In genomic region chr8:66317824-66318223, GRCm38 (mm10) we compare ENCODE assay signal across 35 mouse cellular contexts.
"Had no signal": no experiment of that assay in that cellular context is flagged by ENCODE, and none has a peak within 500 bp of the region (broad histone marks: within the 10 kb centered on the region; RNA-seq: fewer than 3 reads in every experiment).

No protein-coding gene starts in this region.

- DNase-seq: heart, postnatal 10 days; heart, postnatal 14 days; heart, postnatal 36 days; heart, postnatal 4 days; kidney, adult 11 months; kidney, adult 18-20 months; kidney, adult 2 months; kidney, adult 8-10 months; kidney, adult 9 months; kidney, postnatal 10 days; kidney, postnatal 14 days; kidney, postnatal 25 days; kidney, postnatal 36 days; kidney, postnatal 4 days; layer of hippocampus, adult 9-11 months; layer of hippocampus, postnatal 36 days had no signal

- ATAC-seq: hindbrain, embryonic 16.5 days; hindbrain, postnatal 0 days; inflammation-experienced regulatory T-cells, adult 6 months; intestine, embryonic 15.5 days; intestine, embryonic 16.5 days; intestine, postnatal 0 days had no signal

- H3K4me1 ChIP-seq: heart, embryonic 12.5 days; heart, embryonic 13.5 days; heart, embryonic 15.5 days; hindbrain, embryonic 10.5 days; hindbrain, embryonic 12.5 days; hindbrain, embryonic 13.5 days; hindbrain, embryonic 15.5 days; intestine, embryonic 15.5 days; kidney, embryonic 15.5 days had no signal

- H3K9me3 ChIP-seq: heart, embryonic 12.5 days; heart, embryonic 13.5 days; heart, embryonic 15.5 days; hindbrain, embryonic 10.5 days; hindbrain, embryonic 12.5 days; hindbrain, embryonic 13.5 days; hindbrain, embryonic 15.5 days; intestine, embryonic 15.5 days; kidney, embryonic 15.5 days had no signal

- H3K4me3 ChIP-seq: heart, embryonic 12.5 days; heart, embryonic 13.5 days; heart, embryonic 15.5 days; hindbrain, embryonic 10.5 days; hindbrain, embryonic 12.5 days; hindbrain, embryonic 13.5 days; hindbrain, embryonic 15.5 days; intestine, embryonic 15.5 days; kidney, embryonic 15.5 days; layer of hippocampus, adult 2 months; left cerebral cortex, adult 2 months had no signal

- H3K4me2 ChIP-seq: heart, embryonic 11.5 days; heart, embryonic 12.5 days; heart, embryonic 13.5 days; heart, embryonic 15.5 days; hindbrain, embryonic 12.5 days; hindbrain, embryonic 13.5 days; hindbrain, embryonic 14.5 days; hindbrain, embryonic 15.5 days; intestine, embryonic 15.5 days; kidney, embryonic 15.5 days had no signal

- H3K36me3 ChIP-seq: heart, embryonic 12.5 days; heart, embryonic 13.5 days; heart, embryonic 15.5 days; hindbrain, embryonic 10.5 days; hindbrain, embryonic 12.5 days; hindbrain, embryonic 13.5 days; hindbrain, embryonic 15.5 days; intestine, embryonic 15.5 days; kidney, embryonic 15.5 days had no signal

- H3K9ac ChIP-seq: heart, embryonic 12.5 days; heart, embryonic 13.5 days; heart, embryonic 15.5 days; hindbrain, embryonic 12.5 days; hindbrain, embryonic 13.5 days; hindbrain, embryonic 14.5 days; hindbrain, embryonic 15.5 days; intestine, embryonic 15.5 days; kidney, embryonic 15.5 days had no signal

- H3K27ac ChIP-seq: heart, embryonic 13.5 days; heart, embryonic 15.5 days; hindbrain, embryonic 10.5 days; hindbrain, embryonic 12.5 days; hindbrain, embryonic 13.5 days; hindbrain, embryonic 14.5 days; hindbrain, embryonic 15.5 days; hindbrain, postnatal 0 days; intestine, embryonic 15.5 days; kidney, embryonic 15.5 days; kidney, postnatal 0 days; layer of hippocampus, adult 2 months; left cerebral cortex, adult 2 months had no signal

- H3K27me3 ChIP-seq: heart, embryonic 12.5 days; heart, embryonic 13.5 days; heart, embryonic 15.5 days; hindbrain, embryonic 12.5 days; hindbrain, embryonic 13.5 days; hindbrain, embryonic 15.5 days; intestine, embryonic 15.5 days; kidney, embryonic 15.5 days had no signal
